Mouse (Mus musculus) hindbrain, postnatal 0 days (tissue): ENCODE measurements around the gene Fignl2. TPM values are rescaled to one million over a fixed set of nuclear protein-coding genes. Genes with fewer than 3 reads are reported as not detected.

Experiments
- ATAC-seq: fragments of 200-750 bp; cut with Nextera tagmentation; 2 replicates; pipeline ENCODE4 v1.8.0; 2017; ENCODE audit warnings: mild to moderate bottlenecking, moderate TSS enrichment, moderate library complexity
- DNase-seq: peaks from one replicate; pipeline ENCODE4 v3.0.0-alpha.2; 2015; ENCODE audit warnings: low spot score
- H3K27ac ChIP-seq: fragments of 300-500 bp; sonication (generic); 2 replicates; pipeline ENCODE4 v1.5.1; 2014; ENCODE audit warnings: mild to moderate bottlenecking
- H3K27me3 ChIP-seq: fragments of 300-500 bp; sonication (generic); 2 replicates; pipeline ENCODE4 v1.6.1; 2014; ENCODE audit warnings: low read length, mixed read lengths; ENCODE audit not compliant: insufficient read depth
- H3K36me3 ChIP-seq: fragments of 300-500 bp; sonication (generic); 2 replicates; pipeline ENCODE4 v1.6.1; 2014; ENCODE audit warnings: low read length, mixed read lengths; ENCODE audit not compliant: insufficient read depth
- H3K4me1 ChIP-seq: fragments of 300-500 bp; sonication (generic); 2 replicates; pipeline ENCODE4 v1.6.1; 2014; ENCODE audit warnings: antibody characterized with exemption, low read length, mixed read lengths; ENCODE audit not compliant: insufficient read depth
- H3K4me2 ChIP-seq: fragments of 300-500 bp; sonication (generic); 2 replicates; pipeline ENCODE4 v1.6.1; 2014; ENCODE audit warnings: low read depth, mild to moderate bottlenecking, low read length, moderate library complexity, mixed read lengths
- H3K4me3 ChIP-seq: fragments of 300-500 bp; sonication (generic); 2 replicates; pipeline ENCODE4 v1.5.1; 2014; ENCODE audit warnings: low read length
- H3K9ac ChIP-seq: fragments of 300-500 bp; sonication (generic); replicated peaks from 2 replicates; pipeline ENCODE4 v1.6.1; 2014; ENCODE audit warnings: mild to moderate bottlenecking, low read length, moderate library complexity, mixed read lengths
- H3K9me3 ChIP-seq: fragments of 300-500 bp; sonication (generic); 2 replicates; pipeline ENCODE4 v1.6.1; 2016; ENCODE audit warnings: low read length, mixed read lengths
- CTCF ChIP-seq: IDR thresholded peaks from 2 replicates; pipeline ENCODE4 v1.5.1; 2016; ENCODE audit warnings: antibody characterized with exemption, control low read depth, low read depth
- WGBS: fragments of 180-500 bp; shearing (Covaris S2); extraction: QIAGEN DNeasy Blood & Tissue Kit; methylation state at CpG from one replicate; pipeline ENCODE4 v1.1.7; 2014; 5-methylcytosine and 5-hydroxymethylcytosine counted together
- polyA plus RNA-seq: library from polyadenylated mRNA; unstranded; fragments of >200 nt; fragmentation: Nextera tagmentation; extraction: Ambion mirVana; gene quantifications from 2 replicates; pipeline ENCODE4 v1.2.1, GENCODE M21; 2015
- total RNA-seq: library from RNA; depleted of rRNA; stranded (reverse); fragments of >200 nt; gene quantifications from 2 replicates; pipeline ENCODE4 v1.2.3, GENCODE M21; 2014

Fignl2 gene
- total and polyA plus RNA-seq, 2 experiments from 2014 or later = 0.10 to 4.0 TPM

- Histone ChIP-seq H3K9me3 (no peaks in the 10 kb centered on the region), H3K4me2 (no peak overlapping the region), H3K36me3 (no peaks in the 10 kb centered on the region), H3K4me3 (no peak overlapping the region), H3K4me1 (peaks cover 15% of the 10 kb centered on the region; the same call in 1 of the 2 replicates), H3K27me3 (no peaks in the 10 kb centered on the region), H3K27ac (no peak overlapping the region), H3K9ac (no peak overlapping the region)
- no peak for DNase-seq
- ATAC-seq = no peak
- TF ChIP-seq CTCF = no peak
- WGBS = 53% methylated on average over 9 of the region's 9 CpGs
These were observed 8.7 kb downstream of the Fignl2 start for GRCm38 (mm10) chr15:101069641-101070190.

GRCm38 (mm10) chr15:101068671-101069070 lies 9.7 kb downstream of the Fignl2 start:
- Histone ChIP-seq H3K27me3 (no peaks in the 10 kb centered on the region), H3K4me1 (peaks cover 15% of the 10 kb centered on the region; the same call in 1 of the 2 replicates), H3K4me3 (no peak overlapping the region), H3K4me2 (no peak overlapping the region), H3K27ac (no peak overlapping the region), H3K9me3 (no peaks in the 10 kb centered on the region), H3K9ac (no peak overlapping the region), H3K36me3 (no peaks in the 10 kb centered on the region)
- ATAC-seq (no peak), DNase-seq (no peak)
- no peak for TF ChIP-seq CTCF
- 60% methylated on average over 4 of the region's 4 CpGs for WGBS

GRCm38 (mm10) chr15:101068029-101068428 lies 10.3 kb downstream of the Fignl2 start:
- no peak overlapping the region for H3K4me2 ChIP-seq
- H3K36me3 ChIP-seq = no peaks in the 10 kb centered on the region
- H3K9me3 ChIP-seq = no peaks in the 10 kb centered on the region
- no peak overlapping the region for H3K9ac ChIP-seq
- 56% methylated on average over 3 of the region's 3 CpGs for WGBS
- TF ChIP-seq CTCF = no peak
- no peaks in the 10 kb centered on the region for H3K27me3 ChIP-seq
- H3K4me1 ChIP-seq = peaks cover 15% of the 10 kb centered on the region; the same call in 1 of the 2 replicates
- no peak for ATAC-seq
- no peak overlapping the region for H3K27ac ChIP-seq
- H3K4me3 ChIP-seq = no peak overlapping the region
- no peak for DNase-seq

- Histone ChIP-seq H3K4me3 (no peak overlapping the region), H3K9ac (no peak overlapping the region), H3K9me3 (no peaks in the 10 kb centered on the region), H3K36me3 (no peaks in the 10 kb centered on the region), H3K4me2 (no peak overlapping the region), H3K4me1 (peaks cover 15% of the 10 kb centered on the region; the same call in 1 of the 2 replicates), H3K27ac (no peak overlapping the region), H3K27me3 (no peaks in the 10 kb centered on the region)
- ATAC-seq (peak; percentile 11; the same call in 1 of the 2 replicates), DNase-seq (no peak)
- no peak for TF ChIP-seq CTCF
- 21% methylated on average over 7 of the region's 9 CpGs for WGBS
These were observed 11.3 kb downstream of the Fignl2 start for GRCm38 (mm10) chr15:101066920-101067696.

- H3K4me1 ChIP-seq = peaks cover 15% of the 10 kb centered on the region; the same call in 1 of the 2 replicates
- no peak for DNase-seq
- no peaks in the 10 kb centered on the region for H3K27me3 ChIP-seq
- 21% methylated on average over 6 of the region's 6 CpGs for WGBS
- no peak overlapping the region for H3K4me3 ChIP-seq
- H3K27ac ChIP-seq = no peak overlapping the region
- TF ChIP-seq CTCF = no peak
- H3K36me3 ChIP-seq = no peaks in the 10 kb centered on the region
- ATAC-seq = peak; percentile 34; the same call in 1 of the 2 replicates
- no peak overlapping the region for H3K4me2 ChIP-seq
- no peaks in the 10 kb centered on the region for H3K9me3 ChIP-seq
- no peak overlapping the region for H3K9ac ChIP-seq
These were observed 12.0 kb downstream of the Fignl2 start for GRCm38 (mm10) chr15:101066364-101066847.

GRCm38 (mm10) chr15:101065069-101065468 lies 13.3 kb downstream of the Fignl2 start:
- no peak for TF ChIP-seq CTCF

More at GRCm38 (mm10) chr15:101065069-101065468, 13.3 kb downstream of the Fignl2 start:
- H3K9me3 ChIP-seq = no peaks in the 10 kb centered on the region
- H3K36me3 ChIP-seq = no peaks in the 10 kb centered on the region
- peaks cover 13% of the 10 kb centered on the region; the same call in 1 of the 2 replicates for H3K4me1 ChIP-seq
- H3K4me3 ChIP-seq = no peak overlapping the region
- H3K27me3 ChIP-seq = no peaks in the 10 kb centered on the region
- DNase-seq (no peak), ATAC-seq (no peak)
- H3K4me2 ChIP-seq = no peak overlapping the region
- no peak overlapping the region for H3K9ac ChIP-seq
- H3K27ac ChIP-seq = no peak overlapping the region
- 29% methylated on average over 6 of the region's 6 CpGs for WGBS
